Mouse (Mus musculus) forebrain, embryonic 10.5 days (tissue): ENCODE data around the gene Camkmt. TPM values are rescaled to one million over a fixed set of nuclear protein-coding genes. Genes with fewer than 3 reads are reported as not detected.

Experiments
- DNase-seq: peaks from one replicate; pipeline ENCODE4 v3.0.0-alpha.2; 2017; ENCODE audit warnings: low spot score; ENCODE audit errors: extremely low spot score
- H3K27ac ChIP-seq: fragments of 300-500 bp; sonication (generic); 2 replicates; pipeline ENCODE4 v1.5.1; 2016; ENCODE audit warnings: mild to moderate bottlenecking
- H3K27me3 ChIP-seq: fragments of 300-500 bp; sonication (generic); 2 replicates; pipeline ENCODE4 v1.6.1; 2016; ENCODE audit warnings: mild to moderate bottlenecking; ENCODE audit not compliant: poor library complexity, severe bottlenecking
- H3K36me3 ChIP-seq: fragments of 300-500 bp; sonication (generic); replicated peaks from 2 replicates; pipeline ENCODE4 v1.6.1; 2016; ENCODE audit warnings: mild to moderate bottlenecking, moderate library complexity
- H3K4me1 ChIP-seq: fragments of 300-500 bp; sonication (generic); 2 replicates; pipeline ENCODE4 v1.6.1; 2016
- H3K4me3 ChIP-seq: fragments of 300-500 bp; sonication (generic); 2 replicates; pipeline ENCODE4 v1.5.1; 2016; ENCODE audit warnings: mild to moderate bottlenecking, moderate library complexity
- H3K9me3 ChIP-seq: fragments of 300-500 bp; sonication (generic); 2 replicates; pipeline ENCODE4 v1.6.1; 2016; ENCODE audit warnings: mild to moderate bottlenecking, moderate library complexity
- WGBS: fragments of 180-500 bp; shearing (Covaris S2); methylation state at CpG from one replicate; pipeline ENCODE4 v1.1.7; 2016; 5-methylcytosine and 5-hydroxymethylcytosine counted together
- polyA plus RNA-seq: library from polyadenylated mRNA; unstranded; fragments of >200 nt; fragmentation: Nextera tagmentation; extraction: Ambion mirVana; gene quantifications from 2 replicates; pipeline ENCODE4 v1.2.1, GENCODE M21; 2016

The Camkmt gene
- polyA plus RNA-seq, 1 experiment from 2014 or later, result 14.0 TPM

DNA sequence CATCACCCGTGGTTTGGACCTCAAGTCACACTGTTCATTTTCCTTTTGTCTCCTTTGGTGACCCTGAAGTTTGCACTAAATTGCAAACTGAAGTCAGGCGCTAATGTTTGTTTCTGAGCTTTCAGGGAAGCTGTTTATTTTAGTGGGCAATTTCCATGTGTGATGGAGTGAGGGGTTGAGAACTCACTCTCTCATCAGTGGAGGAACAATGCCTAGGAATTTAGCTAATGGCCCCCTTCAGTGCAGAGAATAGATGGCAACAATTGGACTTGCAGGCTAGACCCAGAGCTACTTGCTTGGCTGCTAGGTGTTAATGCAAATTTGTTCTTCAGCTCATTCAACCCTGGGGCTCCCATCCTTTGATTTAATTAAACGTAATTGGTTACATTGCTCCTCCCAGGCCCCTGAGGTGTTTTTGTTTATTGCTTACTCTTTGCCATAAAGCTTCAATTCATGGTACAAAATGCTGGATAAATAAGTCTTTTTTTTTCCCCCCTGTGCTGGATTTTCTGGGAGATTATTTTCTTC lies 58.9 kb downstream of the Camkmt start:
- no peaks in the 10 kb centered on the region for H3K36me3 ChIP-seq
- no peak overlapping the region for H3K27ac ChIP-seq
- H3K4me3 ChIP-seq, result no peak overlapping the region
- 13% methylated on average over 3 of the region's 3 CpGs for WGBS
- H3K4me1 ChIP-seq, result peaks cover 9% of the 10 kb centered on the region
- DNase-seq, result no peak
- 0 out of 2 replicates have a peak, but pooled peaks cover 5% of the 10 kb centered on the region for H3K27me3 ChIP-seq
- H3K9me3 ChIP-seq, result no peaks in the 10 kb centered on the region

DNA sequence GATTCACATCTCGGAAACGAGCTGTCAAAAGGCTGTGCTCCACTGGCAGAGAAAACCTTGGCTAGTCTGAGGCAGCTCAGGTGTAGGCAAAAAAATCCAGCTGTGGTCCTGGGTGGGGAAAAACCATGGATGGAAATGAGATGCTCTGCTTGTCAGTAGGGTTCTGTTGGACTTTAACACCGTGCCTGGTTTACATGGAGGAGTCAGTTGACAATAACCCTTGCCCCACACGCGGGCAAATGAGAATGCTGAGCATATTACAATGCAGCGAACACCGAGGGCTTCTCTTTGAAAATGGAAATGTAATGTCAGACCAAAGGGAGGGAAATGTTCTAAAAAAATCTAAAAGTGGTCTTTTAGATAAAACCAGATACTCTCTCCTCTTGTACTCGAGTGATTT lies 60.9 kb downstream of the Camkmt start:
- Histone ChIP-seq H3K4me3 (no peak overlapping the region), H3K9me3 (no peaks in the 10 kb centered on the region), H3K27ac (no peak overlapping the region), H3K36me3 (no peaks in the 10 kb centered on the region), H3K4me1 (peaks cover 9% of the 10 kb centered on the region), H3K27me3 (0 out of 2 replicates have a peak, but pooled peaks cover 5% of the 10 kb centered on the region)
- DNase-seq, result no peak
- WGBS, result 83% methylated on average over 8 of the region's 8 CpGs

DNA sequence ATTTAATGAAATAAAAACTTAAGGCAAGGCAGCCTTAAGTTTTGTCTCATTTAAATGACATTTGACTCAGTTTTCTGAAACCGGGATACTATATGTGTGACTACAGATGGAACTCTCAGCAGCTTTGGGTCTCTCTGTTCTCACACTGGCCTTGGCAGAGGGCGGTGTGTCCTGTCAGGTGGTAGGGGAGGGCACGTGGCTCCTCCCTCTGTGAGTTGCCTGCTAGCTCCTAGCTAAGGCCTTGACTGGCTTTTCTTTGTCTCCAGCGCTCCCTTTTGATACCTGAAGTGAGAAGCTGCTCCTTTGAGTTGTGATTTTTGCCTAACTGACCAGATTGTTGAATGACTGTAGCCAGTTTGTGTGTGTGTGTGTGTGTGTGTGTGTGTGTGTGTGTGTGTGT lies 67.8 kb downstream of the Camkmt start:
- H3K4me3 ChIP-seq, result no peak overlapping the region
- WGBS, result 76% methylated on average over 4 of the region's 4 CpGs
- no peak for DNase-seq
- no peaks in the 10 kb centered on the region for H3K9me3 ChIP-seq
- peaks cover 5% of the 10 kb centered on the region; the same call in 1 of the 2 replicates for H3K4me1 ChIP-seq
- H3K27me3 ChIP-seq, result no peaks in the 10 kb centered on the region
- no peak overlapping the region for H3K27ac ChIP-seq
- no peaks in the 10 kb centered on the region for H3K36me3 ChIP-seq

DNA sequence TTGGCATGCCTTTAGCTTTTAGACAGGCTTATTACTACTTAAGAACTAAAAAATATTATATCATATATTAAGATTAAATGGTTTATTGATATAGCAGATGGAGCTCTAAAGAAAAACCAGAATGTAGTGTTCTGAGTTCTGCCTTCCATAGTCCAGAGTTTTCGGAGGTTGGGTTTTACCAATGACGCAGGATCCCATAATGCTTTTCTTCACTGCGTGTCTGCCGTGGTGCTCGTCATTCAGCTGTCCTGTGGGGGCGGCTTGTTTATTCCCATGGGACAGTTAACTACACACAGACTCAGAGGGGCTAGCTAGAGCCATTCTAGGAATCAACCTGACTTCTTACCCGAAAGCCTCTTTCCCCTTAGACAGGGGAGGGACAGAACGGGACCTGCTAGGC lies 69.2 kb downstream of the Camkmt start:
- DNase-seq, result no peak
- H3K27me3 ChIP-seq, result no peaks in the 10 kb centered on the region
- H3K36me3 ChIP-seq, result no peaks in the 10 kb centered on the region
- 92% methylated on average over 8 of the region's 8 CpGs for WGBS
- H3K4me3 ChIP-seq, result no peak overlapping the region
- no peaks in the 10 kb centered on the region for H3K9me3 ChIP-seq
- peaks cover 5% of the 10 kb centered on the region; the same call in 1 of the 2 replicates for H3K4me1 ChIP-seq
- H3K27ac ChIP-seq, result no peak overlapping the region

DNA sequence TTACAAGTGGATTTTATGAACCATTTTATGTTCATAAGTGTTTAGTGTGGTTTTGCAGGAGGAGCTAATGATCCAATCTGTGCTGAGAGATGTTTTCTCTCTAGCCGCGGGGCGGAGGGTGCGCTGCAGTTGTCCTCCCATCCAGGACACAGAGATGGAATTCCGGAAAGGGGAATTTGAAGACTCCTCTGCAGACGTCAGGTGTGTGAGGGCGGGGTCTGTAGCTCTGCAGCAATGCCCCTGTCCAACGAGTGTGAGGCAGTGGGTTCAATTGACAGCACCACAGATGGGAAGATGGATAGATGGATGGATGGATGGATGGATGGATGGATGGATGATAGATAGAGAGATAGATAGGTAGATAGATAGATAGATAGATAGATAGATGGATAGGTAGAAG lies 70.4 kb downstream of the Camkmt start:
- Histone ChIP-seq H3K27me3 (no peaks in the 10 kb centered on the region), H3K4me1 (peaks cover 5% of the 10 kb centered on the region; the same call in 1 of the 2 replicates), H3K4me3 (no peak overlapping the region), H3K9me3 (no peaks in the 10 kb centered on the region), H3K27ac (no peak overlapping the region), H3K36me3 (no peaks in the 10 kb centered on the region)
- DNase-seq, result no peak
- WGBS, result 89% methylated on average over 8 of the region's 8 CpGs

DNA sequence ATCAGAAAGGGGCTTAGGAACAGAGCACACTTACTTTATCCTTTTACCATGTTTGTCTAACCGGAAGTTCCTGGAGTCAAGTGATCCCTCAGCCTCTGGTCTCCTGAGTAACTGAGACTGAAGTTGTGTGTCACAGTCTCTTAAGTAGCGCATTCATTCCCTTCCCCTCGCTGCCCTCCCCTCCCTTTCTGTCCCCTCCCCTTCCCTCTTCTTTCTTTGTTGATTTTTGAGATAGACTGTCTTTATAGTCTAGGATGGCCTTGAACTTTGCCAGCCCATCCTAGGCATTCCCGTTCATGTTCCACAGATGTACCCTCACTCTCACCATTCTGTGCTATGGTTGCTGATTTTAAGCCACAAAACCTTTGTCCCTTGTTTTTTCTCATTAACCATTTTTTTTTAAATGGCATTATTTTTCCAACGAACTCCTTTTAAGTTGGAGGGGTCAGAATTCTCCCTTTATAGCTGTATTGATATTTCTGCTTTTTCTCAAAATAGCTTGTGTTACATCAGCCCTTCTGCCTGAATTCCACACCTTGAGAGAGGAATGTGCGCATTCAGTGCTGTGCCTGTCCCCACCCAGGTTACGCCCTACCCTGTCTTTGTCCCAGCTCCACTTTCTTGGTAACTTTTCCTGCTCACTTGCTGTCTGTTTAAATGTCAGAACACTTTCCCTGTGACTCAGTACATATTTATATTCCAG lies 72.4 kb downstream of the Camkmt start:
- Histone ChIP-seq H3K4me3 (no peak overlapping the region), H3K27me3 (no peaks in the 10 kb centered on the region), H3K4me1 (peaks cover 5% of the 10 kb centered on the region; the same call in 1 of the 2 replicates), H3K27ac (no peak overlapping the region), H3K9me3 (no peaks in the 10 kb centered on the region), H3K36me3 (no peaks in the 10 kb centered on the region)
- no peak for DNase-seq
- WGBS, result 85% methylated on average over 7 of the region's 7 CpGs

DNA sequence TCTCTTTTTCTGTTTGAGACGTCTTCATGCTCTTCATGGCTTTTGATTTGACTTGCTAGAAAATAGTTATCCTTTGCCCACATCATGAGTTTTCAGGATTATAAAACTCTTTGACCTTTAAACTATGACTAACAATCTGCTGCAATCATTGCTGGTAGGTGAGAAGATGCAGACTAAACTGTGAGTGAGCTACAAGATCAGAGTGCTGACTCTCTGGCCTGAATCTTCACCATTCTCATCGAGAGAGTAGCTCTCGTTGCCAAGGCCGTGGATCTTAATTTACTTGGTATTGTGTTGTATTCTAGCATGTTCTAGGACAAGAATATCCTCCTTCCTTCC lies 72.9 kb downstream of the Camkmt start:
- H3K9me3 ChIP-seq, result no peaks in the 10 kb centered on the region
- H3K27ac ChIP-seq, result no peak overlapping the region
- no peaks in the 10 kb centered on the region for H3K27me3 ChIP-seq
- H3K4me3 ChIP-seq, result no peak overlapping the region
- WGBS, result 93% methylated on average over 4 of the region's 4 CpGs
- peaks cover 4% of the 10 kb centered on the region; the same call in 1 of the 2 replicates for H3K4me1 ChIP-seq
- no peaks in the 10 kb centered on the region for H3K36me3 ChIP-seq
- DNase-seq, result no peak

DNA sequence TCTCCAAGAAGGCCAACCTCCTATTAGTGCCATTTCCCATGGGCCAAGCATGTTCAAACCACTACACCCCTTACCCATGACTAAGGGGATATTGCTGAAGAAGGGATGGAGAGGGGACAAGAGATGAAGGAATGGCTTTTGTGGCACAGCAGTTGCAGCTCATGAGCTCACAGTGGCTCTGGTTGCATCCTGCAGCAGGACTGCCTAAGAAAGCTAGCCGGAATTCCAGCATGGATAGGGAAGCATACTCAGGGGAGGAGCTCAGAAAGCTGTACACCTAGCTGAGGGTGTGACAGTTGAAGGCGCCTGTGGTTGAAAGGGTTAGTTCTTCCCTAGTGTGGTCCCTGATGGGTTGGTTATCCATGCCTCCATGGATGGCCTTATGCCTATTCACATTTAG lies 78.4 kb downstream of the Camkmt start:
- Histone ChIP-seq H3K27me3 (0 out of 2 replicates have a peak, but pooled peaks cover 5% of the 10 kb centered on the region), H3K36me3 (no peaks in the 10 kb centered on the region), H3K27ac (no peak overlapping the region), H3K4me1 (peaks cover 24% of the 10 kb centered on the region), H3K9me3 (no peaks in the 10 kb centered on the region), H3K4me3 (no peak overlapping the region)
- whole genome bisulfite sequencing, result 82% methylated on average over 2 of the region's 2 CpGs
- DNase-seq, result no peak

DNA sequence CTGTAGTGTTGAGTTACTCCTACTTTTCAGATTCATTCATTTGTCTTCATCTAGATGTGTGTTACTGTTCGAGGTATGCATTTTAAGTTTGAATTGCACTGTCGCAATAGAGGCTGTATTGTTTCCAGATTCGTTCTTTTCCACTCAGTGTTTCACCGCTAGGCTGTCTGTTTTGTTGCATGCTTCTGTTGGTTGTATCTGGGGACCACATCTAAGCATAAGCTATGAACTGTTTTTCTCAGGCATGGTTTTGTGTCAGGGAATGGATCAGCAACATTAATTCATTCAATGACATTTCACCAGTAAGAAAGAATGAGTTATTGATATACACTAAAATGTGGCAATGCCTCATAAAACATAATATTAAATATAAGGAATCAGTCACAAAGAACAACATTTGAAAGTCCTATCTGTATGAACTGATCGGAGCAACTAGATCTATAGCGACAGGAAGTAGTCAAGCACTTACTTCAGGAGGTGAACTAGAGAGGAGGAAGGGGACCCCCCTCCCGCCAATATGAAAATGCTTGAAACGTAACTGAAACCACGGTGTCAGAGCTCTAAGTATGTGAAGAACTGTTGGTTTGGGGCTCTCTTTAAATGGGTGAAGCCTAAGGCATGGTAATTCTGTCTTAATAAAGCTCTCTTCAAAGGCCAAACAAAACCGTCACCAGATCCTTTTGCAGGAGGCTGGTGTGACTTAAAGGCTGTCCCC lies 80.3 kb downstream of the Camkmt start:
- Histone ChIP-seq H3K36me3 (no peaks in the 10 kb centered on the region), H3K27me3 (0 out of 2 replicates have a peak, but pooled peaks cover 5% of the 10 kb centered on the region), H3K27ac (no peak overlapping the region), H3K4me3 (no peak overlapping the region), H3K9me3 (no peaks in the 10 kb centered on the region), H3K4me1 (peaks cover 24% of the 10 kb centered on the region)
- DNase-seq, result no peak
- WGBS, result 73% methylated on average over 10 of the region's 10 CpGs

DNA sequence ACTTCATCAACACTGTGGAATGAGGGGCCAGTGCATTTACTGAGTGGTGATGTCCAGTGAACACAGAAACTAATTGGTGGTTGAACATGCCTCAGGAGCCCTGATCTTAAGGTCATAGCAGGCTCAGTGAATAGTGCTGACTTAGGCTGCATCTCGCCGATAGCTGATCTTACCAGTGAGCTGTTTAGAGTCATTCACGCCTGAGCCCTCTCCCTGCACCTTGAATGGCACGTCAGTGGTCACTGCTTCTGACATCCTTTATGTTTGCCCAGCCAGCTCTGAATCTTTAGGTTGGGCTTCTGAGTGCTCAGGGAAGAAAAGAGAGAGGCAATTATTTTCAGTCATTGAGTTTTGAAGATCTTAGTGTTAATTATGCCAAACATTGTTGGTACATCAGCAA lies 81.6 kb downstream of the Camkmt start:
- Histone ChIP-seq H3K36me3 (no peaks in the 10 kb centered on the region), H3K27me3 (0 out of 2 replicates have a peak, but pooled peaks cover 5% of the 10 kb centered on the region), H3K9me3 (no peaks in the 10 kb centered on the region), H3K27ac (peak overlapping the region; percentile 4; the same call in 1 of the 2 replicates), H3K4me3 (peak overlapping the region; percentile 11; the same call in 1 of the 2 replicates), H3K4me1 (peaks cover 25% of the 10 kb centered on the region)
- 12% methylated on average over 4 of the region's 4 CpGs for WGBS
- DNase-seq, result peak; percentile 47

DNA sequence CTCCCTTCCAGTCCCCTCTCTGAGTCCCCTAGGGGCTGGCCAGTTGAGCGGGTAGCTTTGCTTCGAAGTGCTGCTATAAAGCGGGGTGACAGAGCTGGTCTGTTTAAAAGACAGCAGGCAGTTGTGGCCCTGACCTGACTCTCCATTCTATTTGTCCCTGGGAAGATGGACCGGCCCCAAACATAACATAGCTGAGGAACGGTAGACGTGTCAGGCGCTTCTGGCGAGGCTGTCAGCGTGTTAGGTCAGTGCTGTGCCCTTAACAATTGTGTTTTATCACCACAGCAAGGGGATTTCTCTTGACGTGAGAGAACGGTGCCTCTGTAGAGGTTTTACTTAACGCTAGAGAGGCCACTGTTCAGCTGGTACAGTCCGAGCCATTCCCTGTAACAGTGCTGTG lies 86.9 kb downstream of the Camkmt start:
- 64% methylated on average over 13 of the region's 13 CpGs for WGBS
- Histone ChIP-seq H3K27ac (no peak overlapping the region), H3K4me1 (peaks cover 33% of the 10 kb centered on the region), H3K27me3 (0 out of 2 replicates have a peak, but pooled peaks cover 4% of the 10 kb centered on the region), H3K36me3 (no peaks in the 10 kb centered on the region), H3K9me3 (no peaks in the 10 kb centered on the region), H3K4me3 (no peak overlapping the region)
- no peak for DNase-seq

DNA sequence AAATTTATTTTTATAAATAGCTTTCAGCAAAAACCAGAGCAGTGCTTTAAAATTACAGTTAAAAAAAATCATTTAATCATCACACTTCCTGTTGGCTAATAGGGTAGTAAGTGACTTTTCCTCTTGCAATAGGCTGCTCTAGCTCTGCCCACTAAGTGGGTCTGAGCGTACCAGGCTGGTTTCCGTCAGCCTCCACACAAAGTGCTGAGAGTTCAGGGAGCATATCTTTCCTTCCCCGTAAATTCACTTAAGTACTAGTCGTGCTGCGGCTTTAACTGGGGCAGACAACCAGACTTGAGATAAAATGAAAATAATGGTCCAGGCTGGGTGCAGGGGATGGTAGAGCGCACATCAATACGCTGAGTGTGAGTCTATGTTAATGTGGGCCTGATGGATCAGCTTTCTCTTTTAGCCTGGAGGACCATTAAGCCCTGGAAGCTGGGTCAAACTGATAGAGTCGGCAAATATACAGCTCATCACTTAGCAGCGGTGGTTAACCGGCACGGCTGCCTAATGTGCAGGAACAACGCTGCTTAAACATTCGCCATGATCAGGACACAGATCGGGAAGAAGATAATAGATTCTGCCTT lies 90.2 kb downstream of the Camkmt start:
- DNase-seq, result no peak
- Histone ChIP-seq H3K36me3 (no peaks in the 10 kb centered on the region), H3K9me3 (no peaks in the 10 kb centered on the region), H3K27ac (no peak overlapping the region), H3K4me1 (peaks cover 25% of the 10 kb centered on the region), H3K4me3 (no peak overlapping the region), H3K27me3 (0 out of 2 replicates have a peak, but pooled peaks cover 4% of the 10 kb centered on the region)
- 61% methylated on average over 14 of the region's 14 CpGs for WGBS
